Mouse (Mus musculus) thymus, postnatal 25 days (tissue): ENCODE data around the gene Ephb1.

Source experiments
- DNase-seq: peaks from one replicate; pipeline ENCODE4 v3.0.0; 2022

Gene Ephb1

DNA sequence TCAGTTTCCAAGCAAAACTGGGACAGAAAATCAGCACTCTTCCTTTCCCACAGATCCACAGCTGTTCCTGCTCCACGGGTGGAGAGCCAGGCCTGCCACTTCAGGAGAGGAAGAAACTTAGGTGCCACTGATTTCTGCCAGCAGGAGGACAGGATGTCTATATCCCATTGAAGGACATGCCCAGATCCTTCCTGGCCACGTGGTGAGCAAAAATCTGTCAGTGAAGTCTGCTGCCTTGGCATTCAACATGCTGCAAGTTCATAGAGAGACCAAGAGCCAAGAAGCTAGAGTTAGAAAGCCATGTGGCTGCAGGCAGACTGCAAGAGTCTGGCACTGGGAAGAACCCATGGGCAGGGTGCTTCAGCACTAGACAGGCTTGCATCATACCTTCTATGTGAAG is 471.2 kb downstream of the Ephb1 start:
- DNase-seq: no peak

- DNase-seq: no peak
These were observed 477.1 kb downstream of the Ephb1 start for GRCm38 (mm10) chr9:101877109-101877987.

GRCm38 (mm10) chr9:101875306-101875705 is 479.2 kb downstream of the Ephb1 start:
- no peak for DNase-seq
